Mouse (Mus musculus): Measurements from ENCODE around the gene Erbb4. TPM values are rescaled to one million over a fixed set of nuclear protein-coding genes. Genes with fewer than 3 reads are reported as not detected.
A peak's percentile ranks its signal among the peaks of the same experiment; 100 is the strongest.

Erbb4 gene
- total RNA-seq, 2 experiments from 2014 or later, result 0.18 to 0.33 TPM

GRCm38 (mm10) chr1:68570924-68571323, 536.9 kb downstream of the Erbb4 start:
- DNase-seq (ENCODE audit: low spot score), result no peak

- DNase-seq (ENCODE audit: low spot score), result no peak
Measured at GRCm38 (mm10) chr1:68542942-68543341, 564.9 kb downstream of the Erbb4 start.

- DNase-seq (ENCODE audit: low spot score), result no peak
Measured at GRCm38 (mm10) chr1:68517820-68518219, 590.0 kb downstream of the Erbb4 start.

GRCm38 (mm10) chr1:68503873-68504272, 604.0 kb downstream of the Erbb4 start:
- DNase-seq (ENCODE audit: low spot score), result peak; percentile 21

- DNase-seq (ENCODE audit: low spot score), result no peak
Measured at GRCm38 (mm10) chr1:68501561-68501960, 606.3 kb downstream of the Erbb4 start.

GRCm38 (mm10) chr1:68466390-68466960, 641.4 kb downstream of the Erbb4 start:
- no peak for DNase-seq (ENCODE audit: low spot score)

GRCm38 (mm10) chr1:68451274-68451673, 656.6 kb downstream of the Erbb4 start:
- no peak for DNase-seq (ENCODE audit: low spot score)

- no peak for DNase-seq (ENCODE audit: low spot score)
Measured at GRCm38 (mm10) chr1:68424336-68424983, 683.4 kb downstream of the Erbb4 start.

GRCm38 (mm10) chr1:68401204-68401603, 706.7 kb downstream of the Erbb4 start:
- DNase-seq (ENCODE audit: low spot score), result no peak

GRCm38 (mm10) chr1:68371531-68371930, 736.3 kb downstream of the Erbb4 start:
- no peak for DNase-seq (ENCODE audit: low spot score)

GRCm38 (mm10) chr1:68333714-68334113, 774.1 kb downstream of the Erbb4 start:
- no peak for DNase-seq (ENCODE audit: low spot score)

GRCm38 (mm10) chr1:68305813-68306212, 802.0 kb downstream of the Erbb4 start:
- DNase-seq (ENCODE audit: low spot score), result no peak

- DNase-seq (ENCODE audit: low spot score), result no peak
Measured at GRCm38 (mm10) chr1:68284443-68284842, 823.4 kb downstream of the Erbb4 start.

GRCm38 (mm10) chr1:68275819-68276218, 832.0 kb downstream of the Erbb4 start:
- no peak for DNase-seq (ENCODE audit: low spot score)

GRCm38 (mm10) chr1:68178580-68178979, 929.3 kb downstream of the Erbb4 start:
- DNase-seq (ENCODE audit: low spot score), result no peak

GRCm38 (mm10) chr1:68155253-68155652, 952.6 kb downstream of the Erbb4 start:
- DNase-seq (ENCODE audit: low spot score), result no peak

GRCm38 (mm10) chr1:68150572-68150971, 957.3 kb downstream of the Erbb4 start:
- no peak for DNase-seq (ENCODE audit: low spot score)

- DNase-seq (ENCODE audit: low spot score), result no peak
Measured at GRCm38 (mm10) chr1:68142562-68143350, 965.1 kb downstream of the Erbb4 start.

- DNase-seq (ENCODE audit: low spot score), result no peak
Measured at GRCm38 (mm10) chr1:68134943-68135342, 972.9 kb downstream of the Erbb4 start.

GRCm38 (mm10) chr1:68134450-68134849, 973.4 kb downstream of the Erbb4 start:
- DNase-seq (ENCODE audit: low spot score), result no peak

GRCm38 (mm10) chr1:68123541-68123940, 984.3 kb downstream of the Erbb4 start:
- DNase-seq (ENCODE audit: low spot score), result no peak

- no peak for DNase-seq (ENCODE audit: low spot score)
Measured at GRCm38 (mm10) chr1:68120364-68120763, 987.5 kb downstream of the Erbb4 start.

GRCm38 (mm10) chr1:68115721-68116120, 992.1 kb downstream of the Erbb4 start:
- DNase-seq (ENCODE audit: low spot score), result no peak
